Mouse (Mus musculus) neural tube, embryonic 14.5 days (tissue): ENCODE results near the gene Sfxn3. TPM values are rescaled to one million over a fixed set of nuclear protein-coding genes. Genes with fewer than 3 reads are reported as not detected.

Experiments used
- ATAC-seq: fragments of 200-750 bp; cut with Nextera tagmentation; 2 replicates; pipeline ENCODE4 v1.8.0; 2017; ENCODE audit warnings: low read depth, mild to moderate bottlenecking, moderate TSS enrichment, moderate library complexity
- H3K27ac ChIP-seq: fragments of 300-500 bp; sonication (generic); 2 replicates; pipeline ENCODE4 v1.5.1; 2014; ENCODE audit warnings: low read depth, mild to moderate bottlenecking, control low read depth, low read length, moderate library complexity, mixed read lengths
- H3K27me3 ChIP-seq: fragments of 300-500 bp; sonication (generic); 2 replicates; pipeline ENCODE4 v1.6.1; 2014; ENCODE audit warnings: low read length; ENCODE audit not compliant: control insufficient read depth, insufficient read depth
- H3K36me3 ChIP-seq: fragments of 300-500 bp; sonication (generic); 2 replicates; pipeline ENCODE4 v1.6.1; 2014; ENCODE audit warnings: low read length, mixed read lengths; ENCODE audit not compliant: control insufficient read depth, insufficient read depth
- H3K4me1 ChIP-seq: fragments of 300-500 bp; sonication (generic); 2 replicates; pipeline ENCODE4 v1.6.1; 2014; ENCODE audit warnings: low read length; ENCODE audit not compliant: control insufficient read depth, insufficient read depth
- H3K4me2 ChIP-seq: fragments of 300-500 bp; sonication (generic); 2 replicates; pipeline ENCODE4 v1.6.1; 2014; ENCODE audit warnings: mild to moderate bottlenecking, low read depth, low read length, control low read depth
- H3K4me3 ChIP-seq: fragments of 300-500 bp; sonication (generic); 2 replicates; pipeline ENCODE4 v1.5.1; 2014; ENCODE audit warnings: low read depth, low read length, control low read depth, mixed read lengths
- H3K9ac ChIP-seq: fragments of 300-500 bp; sonication (generic); replicated peaks from 2 replicates; pipeline ENCODE4 v1.6.1; 2014; ENCODE audit warnings: low read depth, mild to moderate bottlenecking, control low read depth, low read length, mixed read lengths
- H3K9me3 ChIP-seq: fragments of 300-500 bp; sonication (generic); 2 replicates; pipeline ENCODE4 v1.6.1; 2016; ENCODE audit warnings: low read length; ENCODE audit not compliant: control insufficient read depth
- WGBS: fragments of 180-500 bp; shearing (Covaris S2); extraction: QIAGEN DNeasy Blood & Tissue Kit; methylation state at CpG from one replicate; pipeline ENCODE4 v1.1.7; 2014; 5-methylcytosine and 5-hydroxymethylcytosine counted together
- polyA plus RNA-seq: library from polyadenylated mRNA; unstranded; fragments of >200 nt; fragmentation: Nextera tagmentation; extraction: Ambion mirVana; gene quantifications from 2 replicates; pipeline ENCODE4 v1.2.1, GENCODE M21; 2014

The Sfxn3 gene
- polyA plus RNA-seq, result 73.7 and 79.6 TPM in 2 replicates

GRCm38 (mm10) chr19:45047417-45047934 is at the start of gene Sfxn3:
Gene Sfxn3, plus strand, starts transcription at chr19:45047503.
- Histone ChIP-seq H3K27ac (peak within 1 kb of the TSS; percentile 64), H3K27me3 (no peaks in the 10 kb centered on the region), H3K4me2 (peak within 1 kb of the TSS; percentile 60), H3K4me3 (peak within 1 kb of the TSS; percentile 30), H3K9me3 (no peaks in the 10 kb centered on the region), H3K36me3 (peaks cover 10% of the 10 kb centered on the region), H3K9ac (peak within 1 kb of the TSS; percentile 25), H3K4me1 (peaks cover 20% of the 10 kb centered on the region)
- WGBS, result under 1% methylated on average over 26 of the region's 26 CpGs
- peak; percentile 85 for ATAC-seq

DNA sequence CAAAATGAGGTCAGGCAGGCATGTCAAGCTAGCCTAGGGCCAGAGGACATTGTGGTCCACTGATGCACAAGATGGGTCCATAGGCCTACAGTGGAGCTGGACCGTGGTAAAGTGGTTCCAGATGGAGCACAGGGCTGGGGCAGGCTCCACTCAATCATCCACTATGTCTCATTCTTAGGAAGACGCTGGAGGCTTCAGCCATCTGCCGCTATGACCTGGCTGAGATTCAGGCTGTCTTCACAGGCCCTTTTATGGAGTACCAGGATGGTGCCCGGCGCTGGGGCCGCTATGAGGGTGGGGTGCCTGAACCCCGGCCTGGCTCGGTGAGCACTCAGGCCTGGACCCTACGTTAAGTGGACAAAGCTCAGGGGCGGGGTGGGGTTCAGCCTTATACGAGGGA is 49.5 kb upstream of the Sfxn3 start:
- no peak for ATAC-seq
- H3K9ac ChIP-seq, result no peak overlapping the region
- H3K36me3 ChIP-seq, result peaks cover 50% of the 10 kb centered on the region
- H3K27ac ChIP-seq, result no peak overlapping the region
- no peaks in the 10 kb centered on the region for H3K27me3 ChIP-seq
- no peaks in the 10 kb centered on the region for H3K9me3 ChIP-seq
- no peak overlapping the region for H3K4me2 ChIP-seq
- WGBS, result 81% methylated on average over 11 of the region's 11 CpGs
- no peak overlapping the region for H3K4me3 ChIP-seq
- no peaks in the 10 kb centered on the region for H3K4me1 ChIP-seq

DNA sequence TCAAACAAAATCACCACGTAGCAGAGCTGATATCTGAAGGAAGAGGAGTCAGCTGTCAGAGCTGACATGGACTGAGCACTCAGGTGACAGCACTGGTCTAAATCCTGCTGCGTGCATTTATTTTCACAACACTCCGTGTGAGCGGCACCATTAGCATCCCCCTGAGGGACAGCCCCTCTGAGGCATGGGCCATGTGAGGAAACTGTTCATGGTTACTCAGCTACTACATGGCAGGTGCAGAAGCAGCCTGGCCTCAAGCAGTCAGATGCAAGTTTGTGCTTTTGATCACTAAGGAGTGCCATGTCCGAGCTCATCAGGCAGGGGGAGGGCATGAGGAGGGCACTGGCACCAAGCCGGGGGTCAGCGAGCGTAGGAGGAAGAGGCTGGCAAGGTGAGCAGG is 47.7 kb upstream of the Sfxn3 start:
- H3K9me3 ChIP-seq, result no peaks in the 10 kb centered on the region
- 86% methylated on average over 8 of the region's 8 CpGs for WGBS
- no peak for ATAC-seq
- H3K4me2 ChIP-seq, result no peak overlapping the region
- no peak overlapping the region for H3K27ac ChIP-seq
- H3K4me3 ChIP-seq, result no peak overlapping the region
- no peaks in the 10 kb centered on the region for H3K4me1 ChIP-seq
- H3K9ac ChIP-seq, result no peak overlapping the region
- no peaks in the 10 kb centered on the region for H3K27me3 ChIP-seq
- peaks cover 38% of the 10 kb centered on the region for H3K36me3 ChIP-seq

GRCm38 (mm10) chr19:45002301-45002700 is 45.0 kb upstream of the Sfxn3 start:
- no peak overlapping the region for H3K27ac ChIP-seq
- 70% methylated on average over 3 of the region's 3 CpGs for WGBS
- no peaks in the 10 kb centered on the region for H3K9me3 ChIP-seq
- peaks cover 14% of the 10 kb centered on the region for H3K4me1 ChIP-seq
- no peak overlapping the region for H3K4me3 ChIP-seq
- H3K9ac ChIP-seq, result no peak overlapping the region
- no peak overlapping the region for H3K4me2 ChIP-seq
- peaks cover 26% of the 10 kb centered on the region for H3K36me3 ChIP-seq
- no peak for ATAC-seq
- no peaks in the 10 kb centered on the region for H3K27me3 ChIP-seq

DNA sequence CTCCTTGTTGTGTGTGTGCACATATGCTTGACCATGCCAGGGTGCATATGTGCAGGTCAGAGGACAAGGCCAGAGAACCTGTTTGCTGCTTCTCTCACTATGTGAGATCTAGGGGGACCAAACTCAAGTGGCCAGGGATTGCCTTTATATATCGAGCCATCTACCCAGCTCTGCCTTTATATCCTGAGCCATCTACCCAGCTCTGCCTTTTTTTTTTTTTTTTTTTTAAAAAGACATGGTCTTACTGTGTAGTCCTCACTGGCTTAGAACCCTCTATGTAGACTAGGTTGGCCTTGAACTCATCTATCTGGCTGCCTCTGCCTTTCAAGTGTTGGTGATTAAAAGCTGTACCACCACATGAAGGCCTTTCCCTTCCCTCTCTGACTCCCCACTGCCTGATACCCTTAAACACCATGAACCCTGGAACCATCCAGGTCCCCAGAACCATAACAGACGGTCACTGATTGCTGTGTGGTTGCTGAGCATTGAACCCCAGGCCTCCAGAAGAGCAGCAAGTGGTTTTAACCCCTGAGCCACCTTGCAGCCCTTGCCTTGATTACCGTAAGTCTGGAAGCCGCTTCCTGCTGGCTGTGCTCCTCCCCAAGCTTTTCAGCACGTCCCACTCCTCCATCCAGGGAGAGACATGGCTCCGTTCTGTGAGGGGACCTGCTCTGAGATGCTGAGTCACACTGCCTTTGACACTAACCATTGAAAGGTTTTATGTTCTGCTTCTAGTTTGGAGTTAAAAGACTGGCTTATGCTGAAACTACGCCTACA is 43.4 kb upstream of the Sfxn3 start:
- ATAC-seq, result no peak
- H3K4me2 ChIP-seq, result no peak overlapping the region
- WGBS, result 88% methylated on average over 7 of the region's 7 CpGs
- peaks cover 10% of the 10 kb centered on the region for H3K36me3 ChIP-seq
- no peaks in the 10 kb centered on the region for H3K9me3 ChIP-seq
- no peak overlapping the region for H3K4me3 ChIP-seq
- no peak overlapping the region for H3K27ac ChIP-seq
- no peaks in the 10 kb centered on the region for H3K27me3 ChIP-seq
- peaks cover 17% of the 10 kb centered on the region for H3K4me1 ChIP-seq
- H3K9ac ChIP-seq, result no peak overlapping the region

DNA sequence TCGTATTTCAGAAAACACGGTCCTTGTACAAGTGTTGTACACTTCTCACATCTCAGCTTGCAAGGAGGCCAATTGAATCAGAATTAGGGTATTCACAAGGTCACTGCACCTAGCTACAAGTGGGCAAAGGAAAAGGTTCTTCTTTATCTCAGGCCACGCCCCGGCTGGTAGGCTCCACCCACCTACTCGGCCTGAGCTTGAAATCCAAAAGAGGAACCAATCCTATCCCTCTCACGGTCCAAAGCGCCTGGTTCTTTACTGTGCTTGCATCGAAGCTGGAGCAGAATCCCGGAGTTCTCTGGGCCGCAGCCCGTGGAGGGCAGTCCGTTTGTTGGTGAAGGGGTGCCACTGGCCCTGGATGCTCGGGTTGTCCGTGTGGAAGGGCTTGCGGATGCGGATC is 41.9 kb upstream of the Sfxn3 start, which contains the start of gene Twnk:
Gene Twnk (plus strand): TSS at position 220 of the 400 bp plus-strand sequence.
- no peaks in the 10 kb centered on the region for H3K27me3 ChIP-seq

GRCm38 (mm10) chr19:45005957-45006712 is 41.2 kb upstream of the Sfxn3 start, which contains the start of gene Mrpl43:
Gene Mrpl43, minus strand, starts transcription at chr19:45006442.
- Histone ChIP-seq H3K36me3 (peaks cover 13% of the 10 kb centered on the region), H3K4me1 (peaks cover 19% of the 10 kb centered on the region), H3K4me3 (peak within 1 kb of the TSS; percentile 69), H3K9me3 (no peaks in the 10 kb centered on the region), H3K27ac (peak within 1 kb of the TSS; percentile 72), H3K27me3 (no peaks in the 10 kb centered on the region), H3K9ac (peak within 1 kb of the TSS; percentile 67), H3K4me2 (peak within 1 kb of the TSS; percentile 92)
- under 1% methylated on average over 82 of the region's 82 CpGs for WGBS
- ATAC-seq, result peak; percentile 92

More for the DNA sequence above, 41.9 kb upstream of the Sfxn3 start, which contains the start of gene Twnk:
- H3K27ac ChIP-seq, result peak within 1 kb of the TSS; percentile 72
- WGBS, result 9% methylated on average over 16 of the region's 16 CpGs
- H3K9ac ChIP-seq, result peak within 1 kb of the TSS; percentile 67
- H3K4me1 ChIP-seq, result peaks cover 19% of the 10 kb centered on the region
- peak within 1 kb of the TSS; percentile 69 for H3K4me3 ChIP-seq
- peaks cover 7% of the 10 kb centered on the region for H3K36me3 ChIP-seq
- no peaks in the 10 kb centered on the region for H3K9me3 ChIP-seq
- no peak for ATAC-seq
- peak within 1 kb of the TSS; percentile 92 for H3K4me2 ChIP-seq

GRCm38 (mm10) chr19:45007021-45007420 is 40.3 kb upstream of the Sfxn3 start:
- ATAC-seq, result no peak
- Histone ChIP-seq H3K27me3 (no peaks in the 10 kb centered on the region), H3K36me3 (peaks cover 20% of the 10 kb centered on the region; the same call in 1 of the 2 replicates)

More at GRCm38 (mm10) chr19:45007021-45007420, 40.3 kb upstream of the Sfxn3 start:
- Histone ChIP-seq H3K4me1 (peaks cover 19% of the 10 kb centered on the region), H3K9me3 (no peaks in the 10 kb centered on the region), H3K4me2 (peak overlapping the region; percentile 92), H3K27ac (peak overlapping the region; percentile 72), H3K9ac (peak overlapping the region; percentile 67), H3K4me3 (peak overlapping the region; percentile 69)
- 46% methylated on average over 17 of the region's 17 CpGs for WGBS
